Mouse (Mus musculus) midbrain, postnatal 0 days (tissue): ENCODE data around the gene Taf10. TPM values are rescaled to one million over a fixed set of nuclear protein-coding genes. Genes with fewer than 3 reads are reported as not detected.

Source experiments
- ATAC-seq: fragments of 200-750 bp; cut with Nextera tagmentation; 2 replicates; pipeline ENCODE4 v1.8.0; 2017; ENCODE audit warnings: moderate number of reproducible peaks, mild to moderate bottlenecking, moderate TSS enrichment, moderate library complexity; ENCODE audit not compliant: low FRiP score
- DNase-seq: peaks from one replicate; pipeline ENCODE4 v3.0.0-alpha.2; 2015; ENCODE audit warnings: low spot score
- H3K27ac ChIP-seq: fragments of 300-500 bp; sonication (generic); 2 replicates; pipeline ENCODE4 v1.5.1; 2014; ENCODE audit warnings: low read depth, mild to moderate bottlenecking, low read length, mixed read lengths
- H3K27me3 ChIP-seq: fragments of 300-500 bp; sonication (generic); 2 replicates; pipeline ENCODE4 v1.6.1; 2014; ENCODE audit warnings: low read length, control low read depth, mixed read lengths; ENCODE audit not compliant: insufficient read depth
- H3K36me3 ChIP-seq: fragments of 300-500 bp; sonication (generic); 2 replicates; pipeline ENCODE4 v1.6.1; 2014; ENCODE audit warnings: low read length, control low read depth, mixed read lengths; ENCODE audit not compliant: insufficient read depth
- H3K4me1 ChIP-seq: fragments of 300-500 bp; sonication (generic); 2 replicates; pipeline ENCODE4 v1.6.1; 2014; ENCODE audit warnings: mild to moderate bottlenecking, control low read depth, antibody characterized with exemption, low read length, mixed read lengths; ENCODE audit not compliant: insufficient read depth
- H3K4me2 ChIP-seq: fragments of 300-500 bp; sonication (generic); 2 replicates; pipeline ENCODE4 v1.6.1; 2014; ENCODE audit warnings: low read depth, mild to moderate bottlenecking, low read length, mixed read lengths; ENCODE audit not compliant: poor library complexity, severe bottlenecking
- H3K4me3 ChIP-seq: fragments of 300-500 bp; sonication (generic); 2 replicates; pipeline ENCODE4 v1.5.1; 2014; ENCODE audit warnings: low read depth, mild to moderate bottlenecking, low read length, moderate library complexity
- H3K9ac ChIP-seq: fragments of 300-500 bp; sonication (generic); replicated peaks from 2 replicates; pipeline ENCODE4 v1.6.1; 2014; ENCODE audit warnings: mild to moderate bottlenecking, low read length, moderate library complexity, mixed read lengths; ENCODE audit not compliant: poor library complexity, severe bottlenecking
- H3K9me3 ChIP-seq: fragments of 300-500 bp; sonication (generic); 2 replicates; pipeline ENCODE4 v1.6.1; 2016; ENCODE audit warnings: low read length, control low read depth
- CTCF ChIP-seq: IDR thresholded peaks from 2 replicates; pipeline ENCODE4 v1.5.1; 2016; ENCODE audit warnings: antibody characterized with exemption, mild to moderate bottlenecking
- WGBS: fragments of 180-500 bp; shearing (Covaris S2); extraction: QIAGEN DNeasy Blood & Tissue Kit; methylation state at CpG from one replicate; pipeline ENCODE4 v1.1.7; 2014; 5-methylcytosine and 5-hydroxymethylcytosine counted together
- polyA plus RNA-seq: library from polyadenylated mRNA; unstranded; fragments of >200 nt; fragmentation: Nextera tagmentation; extraction: Ambion mirVana; gene quantifications from 2 replicates; pipeline ENCODE4 v1.2.1, GENCODE M21; 2015
- total RNA-seq: library from RNA; depleted of rRNA; stranded (reverse); fragments of >200 nt; gene quantifications from 2 replicates; pipeline ENCODE4 v1.2.3, GENCODE M21; 2014

The Taf10 gene
- total and polyA plus RNA-seq, 2 experiments from 2014 or later, result 65.7 to 91.2 TPM

- Histone ChIP-seq H3K27ac (0 out of 2 replicates have a peak overlapping the region, but pooled peaks have one; percentile 18), H3K4me3 (no peak overlapping the region), H3K4me2 (no peak overlapping the region), H3K36me3 (peaks cover 84% of the 10 kb centered on the region), H3K4me1 (no peaks in the 10 kb centered on the region), H3K9me3 (no peaks in the 10 kb centered on the region), H3K27me3 (no peaks in the 10 kb centered on the region), H3K9ac (no peak overlapping the region)
- no peak for TF ChIP-seq CTCF
- 36% methylated on average over 55 of the region's 55 CpGs for WGBS
- no peak for DNase-seq
- ATAC-seq, result peak; percentile 14
Observed at GRCm38 (mm10) chr7:105762517-105763270, 18.5 kb upstream of the Taf10 start.

GRCm38 (mm10) chr7:105761813-105762484 lies 17.8 kb upstream of the Taf10 start:
- Histone ChIP-seq H3K4me1 (no peaks in the 10 kb centered on the region), H3K27me3 (no peaks in the 10 kb centered on the region), H3K27ac (peak overlapping the region; percentile 18; the same call in 1 of the 2 replicates), H3K9ac (no peak overlapping the region), H3K9me3 (no peaks in the 10 kb centered on the region), H3K36me3 (peaks cover 87% of the 10 kb centered on the region), H3K4me2 (no peak overlapping the region), H3K4me3 (no peak overlapping the region)
- WGBS, result 28% methylated on average over 49 of the region's 51 CpGs
- no peak for DNase-seq
- 0 out of 2 replicates have a peak, but pooled peaks have one; percentile 14 for ATAC-seq
- no peak for TF ChIP-seq CTCF

GRCm38 (mm10) chr7:105753281-105753680 lies 9.1 kb upstream of the Taf10 start:
- no peaks in the 10 kb centered on the region for H3K9me3 ChIP-seq
- no peak overlapping the region for H3K4me3 ChIP-seq
- H3K4me2 ChIP-seq, result no peak overlapping the region
- TF ChIP-seq CTCF, result no peak
- WGBS, result 91% methylated on average over 10 of the region's 10 CpGs
- H3K36me3 ChIP-seq, result peaks cover 60% of the 10 kb centered on the region
- peaks cover 4% of the 10 kb centered on the region; the same call in 1 of the 2 replicates for H3K4me1 ChIP-seq
- H3K27me3 ChIP-seq, result no peaks in the 10 kb centered on the region
- no peak overlapping the region for H3K9ac ChIP-seq
- ATAC-seq (0 out of 2 replicates have a peak, but pooled peaks have one; percentile 1), DNase-seq (no peak)
- no peak overlapping the region for H3K27ac ChIP-seq

GRCm38 (mm10) chr7:105752716-105753115 lies 8.6 kb upstream of the Taf10 start:
- Histone ChIP-seq H3K36me3 (peaks cover 55% of the 10 kb centered on the region), H3K4me3 (no peak overlapping the region), H3K27me3 (no peaks in the 10 kb centered on the region), H3K9me3 (no peaks in the 10 kb centered on the region), H3K4me2 (no peak overlapping the region), H3K9ac (no peak overlapping the region), H3K27ac (peak overlapping the region; percentile 43; the same call in 1 of the 2 replicates), H3K4me1 (peaks cover 4% of the 10 kb centered on the region; the same call in 1 of the 2 replicates)
- WGBS, result 88% methylated on average over 2 of the region's 2 CpGs
- DNase-seq, result peak; percentile 45
- 0 out of 2 replicates have a peak, but pooled peaks have one; percentile 8 for TF ChIP-seq CTCF
- ATAC-seq, result peak; percentile 38

- H3K4me3 ChIP-seq, result peak within 1 kb of the TSS; percentile 43
- H3K27ac ChIP-seq, result peak within 1 kb of the TSS; percentile 77
- H3K36me3 ChIP-seq, result peaks cover 51% of the 10 kb centered on the region
- peak within 1 kb of the TSS; percentile 64 for H3K9ac ChIP-seq
- H3K4me1 ChIP-seq, result peaks cover 4% of the 10 kb centered on the region; the same call in 1 of the 2 replicates
- no peaks in the 10 kb centered on the region for H3K9me3 ChIP-seq
- WGBS, result 16% methylated on average over 20 of the region's 20 CpGs
- ATAC-seq, result peak; percentile 93
- peak within 1 kb of the TSS; percentile 65 for H3K4me2 ChIP-seq
- H3K27me3 ChIP-seq, result no peaks in the 10 kb centered on the region
- peak; percentile 97 for DNase-seq
- no peak for TF ChIP-seq CTCF
Observed at GRCm38 (mm10) chr7:105751491-105752433, 7.6 kb upstream of the Taf10 start, which contains the start of gene Tpp1. Gene Tpp1 (minus strand): TSS chr7:105752235.
